Mouse (Mus musculus): ENCODE data around the gene Arhgap30.

DNA sequence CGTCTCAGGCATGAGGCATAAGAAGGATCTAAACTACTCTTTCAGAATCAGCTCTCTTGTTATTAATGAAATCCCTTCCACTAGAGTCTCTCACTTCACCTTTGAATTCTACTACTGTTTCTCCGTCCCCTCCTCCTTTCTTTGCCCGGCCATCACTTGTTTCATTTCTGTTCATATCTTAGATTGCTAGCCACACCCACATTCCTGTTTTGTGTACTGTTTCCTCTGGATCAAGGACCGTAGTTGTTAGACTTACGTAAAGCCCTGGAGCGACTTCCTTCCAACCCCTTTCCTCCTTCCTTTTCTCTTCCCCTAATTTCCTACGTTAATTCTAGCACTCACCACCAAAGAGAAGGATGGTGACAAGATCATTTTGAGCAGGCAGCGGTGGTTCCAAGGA lies 50.3 kb downstream of the Arhgap30 start:
- TF ChIP-seq CTCF (conservative IDR thresholded peaks at IDR 0.05; ENCODE audit: insufficient read depth, insufficient read length, low read depth, low read length): no peak
- no peak for TF ChIP-seq POLR2A (IDR thresholded peaks at IDR 0.05; ENCODE audit: low read depth, low read length)

Measured in kidney, adult 2 months (tissue).